Mouse (Mus musculus) heart, postnatal 0 days (tissue): Measurements from ENCODE around the gene Pacsin2. TPM values are rescaled to one million over a fixed set of nuclear protein-coding genes. Genes with fewer than 3 reads are reported as not detected.

Source experiments
- ATAC-seq: fragments of 200-750 bp; cut with Nextera tagmentation; 2 replicates; pipeline ENCODE4 v1.8.0; 2017; ENCODE audit warnings: low read depth, moderate number of reproducible peaks, moderate library complexity; ENCODE audit not compliant: insufficient read depth
- DNase-seq: peaks from one replicate; pipeline ENCODE4 v3.0.0-alpha.2; 2016; ENCODE audit warnings: low spot score
- H3K27ac ChIP-seq: fragments of 300-500 bp; sonication (generic); 2 replicates; pipeline ENCODE4 v1.5.1; 2014; ENCODE audit warnings: low read depth, mild to moderate bottlenecking
- H3K27me3 ChIP-seq: fragments of 300-500 bp; sonication (generic); 2 replicates; pipeline ENCODE4 v1.6.1; 2014; ENCODE audit warnings: low read length, mixed read lengths; ENCODE audit not compliant: control insufficient read depth, insufficient read depth
- H3K36me3 ChIP-seq: fragments of 300-500 bp; sonication (generic); replicated peaks from 2 replicates; pipeline ENCODE4 v1.6.1; 2014; ENCODE audit warnings: low read length, mixed read lengths; ENCODE audit not compliant: control insufficient read depth, insufficient read depth
- H3K4me1 ChIP-seq: fragments of 300-500 bp; sonication (generic); 2 replicates; pipeline ENCODE4 v1.6.1; 2014; ENCODE audit warnings: antibody characterized with exemption; ENCODE audit not compliant: control insufficient read depth, insufficient read depth
- H3K4me2 ChIP-seq: fragments of 300-500 bp; sonication (generic); 2 replicates; pipeline ENCODE4 v1.6.1; 2014; ENCODE audit warnings: low read depth, mild to moderate bottlenecking, low read length, moderate library complexity
- H3K4me3 ChIP-seq: fragments of 300-500 bp; sonication (generic); 2 replicates; pipeline ENCODE4 v1.5.1; 2014; ENCODE audit warnings: low read depth, low read length
- H3K9ac ChIP-seq: fragments of 300-500 bp; sonication (generic); replicated peaks from 2 replicates; pipeline ENCODE4 v1.6.1; 2014; ENCODE audit warnings: low read depth, low read length, mixed read lengths
- H3K9me3 ChIP-seq: fragments of 300-500 bp; sonication (generic); replicated peaks from 2 replicates; pipeline ENCODE4 v1.6.1; 2016; ENCODE audit warnings: low read length; ENCODE audit not compliant: control insufficient read depth
- CTCF ChIP-seq: IDR thresholded peaks from 2 replicates; pipeline ENCODE4 v1.5.1; 2016; ENCODE audit warnings: antibody characterized with exemption, control low read depth, low read depth
- EP300 ChIP-seq: IDR thresholded peaks from 2 replicates; pipeline ENCODE4 v1.6.1; 2016; ENCODE audit warnings: antibody characterized with exemption, low read depth
- WGBS: fragments of 180-500 bp; shearing (Covaris S2); extraction: QIAGEN DNeasy Blood & Tissue Kit; methylation state at CpG from one replicate; pipeline ENCODE4 v1.1.7; 2014; 5-methylcytosine and 5-hydroxymethylcytosine counted together
- polyA plus RNA-seq: library from polyadenylated mRNA; unstranded; fragments of >200 nt; fragmentation: Nextera tagmentation; extraction: Ambion mirVana; gene quantifications from 2 replicates; pipeline ENCODE4 v1.2.1, GENCODE M21; 2015
- total RNA-seq: library from RNA; depleted of rRNA; stranded (reverse); fragments of >200 nt; gene quantifications from 2 replicates; pipeline ENCODE4 v1.2.3, GENCODE M21; 2014; ENCODE audit warnings: low replicate concordance

Gene Pacsin2
- total and polyA plus RNA-seq, 2 experiments from 2014 or later, result 63.3 to 78.0 TPM

DNA sequence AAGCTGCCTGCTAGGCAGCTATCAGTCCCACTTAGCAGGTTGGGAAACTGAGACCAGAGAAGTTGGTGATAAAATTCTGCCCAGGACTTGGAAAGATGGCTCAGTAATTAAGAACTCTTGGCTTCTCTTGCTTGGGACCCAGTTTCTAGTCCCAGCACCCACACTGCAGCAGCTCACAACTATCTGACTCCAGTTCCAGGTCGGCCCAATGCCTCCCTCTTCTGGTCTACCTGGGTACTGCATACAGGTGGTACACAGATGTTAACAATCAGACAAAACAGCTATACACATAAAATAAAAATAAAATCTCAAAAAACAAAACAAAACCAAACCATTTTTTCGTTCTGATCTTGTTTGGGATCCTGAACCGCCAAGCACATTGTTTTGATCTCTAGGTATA lies 35.9 kb upstream of the Pacsin2 start:
- H3K27ac ChIP-seq, result no peak overlapping the region
- H3K27me3 ChIP-seq, result no peaks in the 10 kb centered on the region
- H3K4me2 ChIP-seq, result no peak overlapping the region
- no peak overlapping the region for H3K9ac ChIP-seq
- TF ChIP-seq CTCF (peak; percentile 51), EP300 (no peak)
- 53% methylated on average over 3 of the region's 3 CpGs for WGBS
- H3K4me3 ChIP-seq, result no peak overlapping the region
- ATAC-seq (no peak), DNase-seq (no peak)
- no peaks in the 10 kb centered on the region for H3K4me1 ChIP-seq
- peaks cover 57% of the 10 kb centered on the region; the same call in 1 of the 2 replicates for H3K36me3 ChIP-seq
- no peaks in the 10 kb centered on the region for H3K9me3 ChIP-seq

DNA sequence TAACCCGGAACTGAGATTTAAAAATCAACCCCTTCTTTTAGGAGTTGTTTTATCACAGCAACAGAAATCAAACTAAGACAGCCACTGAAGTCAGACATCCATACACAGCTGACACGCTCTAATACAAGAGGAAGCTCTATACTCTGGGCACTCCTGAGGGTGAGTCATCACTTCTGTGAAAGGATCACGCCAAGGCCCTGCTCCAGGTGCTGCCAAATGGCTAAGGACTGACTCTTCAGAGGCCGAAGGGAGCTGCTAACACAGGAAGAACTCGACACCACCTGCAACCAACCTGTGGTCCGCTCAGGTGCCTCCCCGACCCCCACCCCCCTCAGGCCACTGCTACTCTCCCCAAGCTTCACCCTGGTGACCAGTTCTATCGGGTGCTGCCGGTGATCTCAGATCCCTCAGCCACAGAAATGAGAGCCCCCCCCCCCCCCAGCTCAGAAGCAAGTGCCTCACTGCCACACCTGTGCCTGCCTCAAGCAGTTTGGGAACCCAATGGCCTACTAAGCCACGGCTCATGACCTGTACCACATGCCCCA lies 34.9 kb upstream of the Pacsin2 start:
- Histone ChIP-seq H3K4me1 (no peaks in the 10 kb centered on the region), H3K27ac (no peak overlapping the region), H3K27me3 (no peaks in the 10 kb centered on the region), H3K4me2 (no peak overlapping the region), H3K4me3 (no peak overlapping the region), H3K9me3 (no peaks in the 10 kb centered on the region), H3K9ac (no peak overlapping the region), H3K36me3 (peaks cover 51% of the 10 kb centered on the region; the same call in 1 of the 2 replicates)
- no peak for DNase-seq
- 85% methylated on average over 10 of the region's 10 CpGs for WGBS
- TF ChIP-seq CTCF, result no peak
- no peak for TF ChIP-seq EP300
- no peak for ATAC-seq

GRCm38 (mm10) chr15:83497299-83497698 lies 32.9 kb upstream of the Pacsin2 start:
- ATAC-seq (no peak), DNase-seq (no peak)
- TF ChIP-seq EP300 (no peak), CTCF (0 out of 2 replicates have a peak, but pooled peaks have one; percentile 6)
- no peak overlapping the region for H3K4me2 ChIP-seq
- no peaks in the 10 kb centered on the region for H3K4me1 ChIP-seq
- 92% methylated on average over 6 of the region's 6 CpGs for WGBS
- no peak overlapping the region for H3K27ac ChIP-seq
- peaks cover 46% of the 10 kb centered on the region; the same call in 1 of the 2 replicates for H3K36me3 ChIP-seq
- H3K9me3 ChIP-seq, result no peaks in the 10 kb centered on the region
- H3K4me3 ChIP-seq, result no peak overlapping the region
- H3K27me3 ChIP-seq, result no peaks in the 10 kb centered on the region
- no peak overlapping the region for H3K9ac ChIP-seq

GRCm38 (mm10) chr15:83495787-83496367 lies 31.5 kb upstream of the Pacsin2 start:
- peaks cover 43% of the 10 kb centered on the region for H3K36me3 ChIP-seq
- no peak for TF ChIP-seq EP300
- no peak for TF ChIP-seq CTCF

GRCm38 (mm10) chr15:83495195-83495594 lies 30.8 kb upstream of the Pacsin2 start:
- no peaks in the 10 kb centered on the region for H3K4me1 ChIP-seq
- TF ChIP-seq EP300 (no peak), CTCF (no peak)
- DNase-seq, result no peak
- H3K4me3 ChIP-seq, result no peak overlapping the region
- H3K27me3 ChIP-seq, result no peaks in the 10 kb centered on the region
- H3K9me3 ChIP-seq, result no peaks in the 10 kb centered on the region
- 85% methylated on average over 3 of the region's 3 CpGs for WGBS
- H3K4me2 ChIP-seq, result no peak overlapping the region
- H3K9ac ChIP-seq, result no peak overlapping the region
- no peak overlapping the region for H3K27ac ChIP-seq
- H3K36me3 ChIP-seq, result peaks cover 43% of the 10 kb centered on the region
- ATAC-seq, result no peak

More at GRCm38 (mm10) chr15:83495787-83496367, 31.5 kb upstream of the Pacsin2 start:
- Histone ChIP-seq H3K4me3 (no peak overlapping the region), H3K27me3 (no peaks in the 10 kb centered on the region), H3K27ac (no peak overlapping the region), H3K9ac (no peak overlapping the region), H3K4me2 (no peak overlapping the region), H3K9me3 (no peaks in the 10 kb centered on the region), H3K4me1 (no peaks in the 10 kb centered on the region)
- ATAC-seq (no peak), DNase-seq (no peak)
- 62% methylated on average over 22 of the region's 22 CpGs for WGBS

GRCm38 (mm10) chr15:83494572-83494920 lies 30.1 kb upstream of the Pacsin2 start:
- H3K27me3 ChIP-seq, result no peaks in the 10 kb centered on the region
- ATAC-seq (no peak), DNase-seq (no peak)
- TF ChIP-seq CTCF (no peak), EP300 (no peak)
- H3K4me1 ChIP-seq, result no peaks in the 10 kb centered on the region
- no peak overlapping the region for H3K4me2 ChIP-seq
- no peaks in the 10 kb centered on the region for H3K9me3 ChIP-seq
- no peak overlapping the region for H3K4me3 ChIP-seq
- H3K36me3 ChIP-seq, result peaks cover 37% of the 10 kb centered on the region
- no peak overlapping the region for H3K9ac ChIP-seq
- WGBS, result 69% methylated on average over 6 of the region's 6 CpGs
- H3K27ac ChIP-seq, result no peak overlapping the region
